Mouse (Mus musculus) heart, adult 8-10 months (tissue): ENCODE data around the gene Rhot1. TPM values are rescaled to one million over a fixed set of nuclear protein-coding genes. Genes with fewer than 3 reads are reported as not detected.
"Not testable (repeated sequence)": the region's sequence is repeated elsewhere in the genome, so short reads cannot be mapped to it uniquely, and the experiment has no call there.

Experiments
- DNase-seq: peaks from one replicate; pipeline ENCODE4 v3.0.0; 2022; ENCODE audit warnings: low spot score
- total RNA-seq, 4 experiments: library from RNA; stranded (reverse); gene quantifications; 2 replicates each; pipeline ENCODE4 v1.2.4; 2022

The Rhot1 gene
- total RNA-seq, result 10 to 100 TPM; 52.5 to 66.9 (median 60.3) TPM

- DNase-seq, result peak; percentile 96
These were observed at the start of gene Rhot1 for GRCm38 (mm10) chr11:80208860-80209800. TSS of gene Rhot1 (plus strand) at chr11:80209019.

DNA sequence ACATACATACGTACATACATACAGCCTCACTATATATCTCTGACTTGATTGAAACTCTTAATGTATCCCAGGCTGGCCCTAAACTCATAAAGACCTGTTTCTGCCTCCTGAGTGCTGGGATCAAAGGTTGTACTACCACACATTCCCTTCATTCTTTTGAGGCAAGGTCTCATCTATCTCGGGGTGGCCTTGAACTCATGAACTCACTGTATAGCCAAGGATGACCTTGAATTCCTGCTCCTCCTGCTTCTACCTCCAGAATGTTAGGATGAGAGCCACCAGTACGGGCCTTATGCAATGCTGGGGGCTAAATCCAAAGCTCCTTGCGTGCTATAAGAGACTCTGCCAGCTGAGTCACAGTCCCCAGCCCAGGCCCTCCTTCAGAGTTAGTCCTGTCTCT is 47.8 kb upstream of the Rhot1 start:
- no peak for DNase-seq

GRCm38 (mm10) chr11:80163362-80164116 is 45.3 kb upstream of the Rhot1 start:
- DNase-seq, result no peak

DNA sequence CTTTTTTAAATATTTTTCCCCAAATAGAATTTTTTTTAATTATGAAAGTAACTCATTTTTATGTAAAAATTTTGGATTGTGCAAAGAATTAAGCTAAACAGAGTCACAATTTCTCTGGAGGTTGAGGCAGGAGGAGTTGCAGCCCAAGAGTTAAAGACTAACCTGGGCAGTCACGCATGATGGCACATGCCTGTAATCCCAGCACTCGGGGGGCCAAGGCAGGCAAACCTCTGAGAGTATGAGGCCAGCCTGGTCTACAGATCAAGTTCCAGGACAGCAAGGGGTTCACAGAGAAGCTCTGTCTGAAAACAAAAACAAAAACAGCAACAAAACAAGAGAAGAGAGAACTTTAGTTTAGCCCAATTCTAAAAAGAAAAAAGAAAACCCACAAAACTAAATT is 44.6 kb upstream of the Rhot1 start:
- DNase-seq, result no peak

DNA sequence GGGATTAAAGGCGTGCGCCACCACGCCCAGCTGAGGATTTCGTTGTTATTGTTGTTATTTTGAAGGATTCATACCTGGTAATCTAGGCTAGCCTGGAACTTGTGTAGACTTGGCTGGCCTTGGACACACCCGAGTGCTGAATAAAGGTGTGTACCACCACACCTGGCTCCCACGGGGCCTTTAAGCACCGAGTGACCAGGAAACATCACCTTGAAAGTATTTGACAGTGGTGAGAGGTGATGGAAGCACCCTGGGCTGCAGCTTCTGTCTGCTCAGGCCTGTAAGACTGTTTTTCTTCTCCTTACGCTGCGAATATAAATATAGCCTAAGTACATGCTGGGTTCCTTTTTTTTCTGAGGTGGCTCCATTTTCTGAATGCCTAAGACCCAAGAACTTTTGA is 40.7 kb upstream of the Rhot1 start:
- DNase-seq, result no peak

- DNase-seq, result no peak
These were observed 40.1 kb upstream of the Rhot1 start for GRCm38 (mm10) chr11:80168611-80169249.

DNA sequence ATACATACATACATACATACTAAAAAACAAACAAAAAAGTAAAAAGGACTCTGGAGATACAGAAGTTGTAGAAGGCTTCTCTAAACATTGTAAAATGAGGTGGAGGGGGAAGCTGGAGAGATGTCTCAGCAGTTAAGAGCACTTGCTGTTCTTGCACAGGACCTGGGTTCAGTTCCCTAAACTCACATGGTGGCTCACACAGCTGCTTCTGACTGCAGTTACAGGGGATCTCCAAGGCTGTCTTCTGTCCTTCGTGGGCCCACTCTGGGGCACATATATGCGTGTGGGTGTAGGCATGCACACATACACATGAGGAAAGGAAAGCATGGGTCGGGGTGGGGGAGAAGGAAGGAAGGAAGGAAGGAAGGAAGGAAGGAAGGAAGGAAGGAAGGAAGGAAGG is 39.2 kb upstream of the Rhot1 start:
- DNase-seq, result no peak

- no peak for DNase-seq
These were observed 38.5 kb upstream of the Rhot1 start for GRCm38 (mm10) chr11:80170351-80170750.

- no peak for DNase-seq
These were observed 36.9 kb upstream of the Rhot1 start for GRCm38 (mm10) chr11:80171884-80172283.

DNA sequence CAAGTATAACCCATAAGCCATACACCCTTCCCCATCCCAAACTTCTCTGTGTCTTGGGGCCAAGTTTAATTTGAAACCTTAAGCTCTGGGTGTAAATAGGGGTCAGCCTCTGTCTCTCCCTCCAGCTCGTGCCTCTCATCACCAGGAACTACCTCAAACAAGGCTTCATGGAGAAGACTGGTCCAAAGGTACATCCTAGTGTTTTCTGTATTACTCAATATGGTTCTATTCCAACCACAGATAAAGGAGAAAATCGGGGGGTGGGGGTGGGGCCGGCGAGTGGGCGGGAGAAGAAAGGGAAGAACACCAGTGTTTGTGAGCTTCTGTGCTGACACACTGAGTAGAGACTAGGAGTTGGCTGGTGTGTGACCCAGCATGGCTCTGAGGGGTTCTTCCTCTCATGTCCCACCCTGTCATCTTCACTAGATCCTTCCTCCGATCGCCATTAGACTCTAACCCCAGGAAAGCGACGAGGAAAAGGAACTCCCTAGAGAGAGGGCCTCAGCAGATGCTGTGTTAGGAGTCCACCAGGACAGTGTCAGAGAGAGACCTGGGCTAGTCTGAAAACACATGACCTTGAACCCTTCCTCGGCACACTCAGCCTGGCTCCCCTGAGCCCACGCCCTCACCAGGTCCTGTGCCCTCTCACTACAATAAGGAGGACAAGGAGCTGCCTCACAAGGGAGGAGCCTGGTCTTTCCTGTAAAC is 34.7 kb upstream of the Rhot1 start:
- no peak for DNase-seq

- DNase-seq, result no peak
These were observed 31.6 kb upstream of the Rhot1 start for GRCm38 (mm10) chr11:80176911-80177895.

GRCm38 (mm10) chr11:80178316-80178715 is 30.5 kb upstream of the Rhot1 start:
- DNase-seq, result no peak

DNA sequence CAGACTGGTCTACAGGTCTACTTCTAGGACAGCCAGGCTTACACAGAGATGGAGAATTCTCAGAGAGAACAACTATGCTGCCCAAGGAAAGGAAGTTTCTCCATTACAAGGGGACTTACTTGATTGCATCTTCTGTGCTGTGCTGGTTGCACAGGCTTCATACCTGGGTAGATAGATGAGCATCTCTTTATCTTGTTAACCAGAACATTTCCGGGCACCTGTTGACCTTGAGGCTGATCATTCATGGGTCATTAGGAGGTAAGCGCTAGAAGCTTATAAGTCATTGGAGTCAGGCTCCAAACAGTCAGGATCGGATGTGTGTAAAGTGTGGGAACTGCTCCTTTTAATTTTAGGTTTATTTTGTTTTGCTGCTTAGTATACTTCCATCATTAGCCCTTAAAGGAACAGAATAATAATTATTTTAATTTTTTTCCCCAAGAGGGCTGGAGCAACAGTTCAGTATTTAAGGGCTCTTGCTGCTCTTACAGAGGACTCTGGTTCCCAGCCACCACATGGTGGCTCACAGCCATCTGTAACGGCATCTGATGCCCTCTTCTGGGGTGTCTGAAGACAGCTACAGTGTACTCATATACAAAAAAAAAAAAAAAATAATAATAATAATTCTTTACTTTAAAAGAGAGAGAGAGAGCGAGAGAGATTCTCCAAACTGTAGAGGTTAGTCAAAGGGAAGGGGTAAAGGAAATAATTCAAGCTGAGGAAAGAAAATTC is 27.6 kb upstream of the Rhot1 start:
- no peak for DNase-seq

DNA sequence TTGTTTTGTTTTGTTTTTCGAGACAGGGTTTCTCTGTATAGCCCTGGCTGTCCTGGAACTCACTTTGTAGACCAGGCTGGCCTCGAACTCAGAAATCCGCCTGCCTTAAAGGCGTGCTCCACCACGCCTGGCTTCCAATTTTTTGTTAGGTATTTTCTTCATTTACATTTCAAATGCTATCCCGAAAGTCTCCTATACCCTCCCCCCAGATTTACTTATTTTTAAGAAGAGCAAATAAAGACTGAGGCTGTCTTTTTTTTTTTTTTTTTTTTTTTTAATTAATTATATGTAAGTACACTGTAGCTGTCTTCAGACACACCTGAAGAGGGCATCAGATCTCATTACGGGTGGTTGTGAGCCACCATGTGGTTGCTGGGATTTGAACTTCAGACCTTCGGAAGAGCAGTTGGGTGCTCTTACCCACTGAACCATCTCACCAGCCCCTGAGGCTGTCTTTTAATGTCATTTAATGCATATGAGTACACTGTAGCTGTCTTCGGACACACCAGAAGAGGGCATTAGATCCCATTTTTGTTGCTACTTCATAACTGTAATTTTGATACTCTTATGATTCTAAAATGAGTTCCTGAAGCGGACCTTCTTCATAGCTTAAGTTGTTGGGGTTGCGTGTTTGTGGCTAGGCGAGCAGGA is 25.6 kb upstream of the Rhot1 start:
- DNase-seq, result not testable (repeated sequence)

GRCm38 (mm10) chr11:80183705-80184255 is 25.0 kb upstream of the Rhot1 start, which contains the start of gene Rnf135:
TSS of gene Rnf135 (plus strand) at chr11:80183851.
- DNase-seq, result peak; percentile 97

GRCm38 (mm10) chr11:80184531-80185071 is 24.2 kb upstream of the Rhot1 start:
- no peak for DNase-seq

DNA sequence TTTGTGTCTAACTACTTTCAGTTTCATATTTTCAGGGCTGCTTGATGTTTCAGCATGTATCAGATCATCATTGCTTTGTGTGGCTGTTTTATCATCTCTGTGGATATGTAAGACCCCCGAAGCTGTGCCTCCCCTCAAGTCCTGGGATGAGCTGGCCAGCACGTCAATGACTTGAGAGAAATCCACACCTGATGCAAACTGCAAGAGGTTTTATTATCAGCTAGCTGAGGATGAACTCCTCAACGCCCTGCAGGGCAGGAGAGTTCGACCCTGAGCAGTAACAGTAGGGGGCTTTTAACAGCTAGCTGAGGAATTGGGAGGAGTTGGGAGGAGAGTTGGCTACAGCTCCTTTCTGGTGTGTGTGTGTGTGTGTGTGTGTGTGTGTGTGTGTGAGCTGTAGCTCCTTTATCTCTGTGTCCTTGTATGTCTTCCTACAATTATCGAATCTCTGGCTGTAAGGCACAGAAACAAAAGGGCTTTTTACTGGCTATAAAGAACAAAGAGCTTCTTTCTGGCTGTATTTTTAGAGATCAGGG is 23.3 kb upstream of the Rhot1 start:
- DNase-seq, result not testable (repeated sequence)

DNA sequence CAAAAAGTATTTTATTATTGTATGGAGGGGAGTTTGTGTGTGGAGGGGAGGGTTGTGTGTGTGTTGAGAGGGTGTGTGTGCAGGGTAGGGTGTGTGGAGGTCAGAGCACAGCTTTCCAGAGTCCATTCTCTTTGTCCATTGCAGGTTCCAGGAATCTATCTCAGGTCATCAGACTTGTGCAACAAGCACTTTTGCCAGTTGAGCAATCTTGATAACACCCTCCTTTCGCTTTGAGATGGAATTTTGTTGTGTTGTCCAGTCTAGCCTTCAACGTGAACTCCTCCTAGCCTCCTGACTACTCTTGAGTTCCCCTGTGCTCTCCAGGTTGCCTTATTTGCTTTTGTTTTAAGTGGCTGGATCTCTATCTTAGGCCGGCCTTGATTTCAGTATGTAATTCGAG is 18.5 kb upstream of the Rhot1 start:
- no peak for DNase-seq
